Mouse (Mus musculus) mammary gland, adult 2 months (tissue): ENCODE measurements around the gene Gcnt3. TPM values are rescaled to one million over a fixed set of nuclear protein-coding genes. Genes with fewer than 3 reads are reported as not detected.

Experiments
- polyA plus RNA-seq: library from polyadenylated mRNA; depleted of rRNA; stranded (reverse); fragments of >200 nt; gene quantifications from 2 replicates; pipeline ENCODE4 v1.2.3, GENCODE M21; 2012; ENCODE audit warnings: low replicate concordance; rRNA removed

Gene Gcnt3
- not detected in 2 replicates for polyA plus RNA-seq

DNA sequence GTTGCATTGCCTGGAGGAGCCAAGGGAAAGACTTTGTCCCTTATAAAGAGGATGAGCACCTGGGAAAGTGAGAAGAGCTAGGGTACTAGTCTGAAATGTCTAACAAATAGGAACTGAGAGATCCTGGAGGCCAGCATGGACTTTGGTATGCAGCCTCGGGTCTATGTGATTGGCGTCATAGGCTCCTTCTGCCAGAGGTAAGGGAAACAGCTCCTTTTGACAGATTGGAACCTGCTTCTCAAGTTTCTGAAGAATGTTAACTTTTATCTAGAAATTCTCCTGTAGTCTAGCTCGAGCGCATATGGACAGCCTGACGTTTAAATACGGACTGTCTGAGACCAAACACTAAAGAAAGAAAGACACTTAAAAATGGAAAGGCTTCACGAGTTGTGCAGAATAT lies at the start of gene Gcnt3:
TSS of gene Gcnt3 (minus strand) at position 101 of the 400 bp plus-strand sequence.

DNA sequence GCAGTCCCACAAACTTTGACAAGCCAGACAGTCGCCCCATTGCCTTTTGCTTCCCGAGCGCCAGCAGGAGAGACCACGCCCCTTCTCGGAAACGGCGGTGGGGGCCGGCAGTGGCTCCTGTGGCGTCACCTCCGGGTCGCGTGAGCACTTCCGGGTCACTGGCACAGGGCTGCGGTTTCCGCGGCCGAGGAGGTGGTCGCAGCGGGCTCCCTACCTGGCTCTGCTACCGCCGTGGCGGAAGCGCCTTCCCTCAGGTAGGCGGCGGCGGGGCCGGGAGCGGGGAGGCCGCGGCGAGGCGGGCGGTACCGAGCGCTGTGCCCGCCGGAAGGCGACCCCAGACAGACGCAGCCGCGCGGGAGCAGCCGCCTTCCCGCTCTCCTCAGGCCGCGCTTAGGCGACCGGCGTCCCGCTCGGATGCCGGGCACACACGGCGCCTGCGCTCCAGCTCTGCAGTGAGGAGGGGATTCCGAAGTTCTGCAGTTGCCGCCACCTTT lies 25.4 kb downstream of the Gcnt3 start, which contains the start of gene Gtf2a2:
TSS of gene Gtf2a2 (plus strand) at position 143 of the 494 bp plus-strand sequence.

DNA sequence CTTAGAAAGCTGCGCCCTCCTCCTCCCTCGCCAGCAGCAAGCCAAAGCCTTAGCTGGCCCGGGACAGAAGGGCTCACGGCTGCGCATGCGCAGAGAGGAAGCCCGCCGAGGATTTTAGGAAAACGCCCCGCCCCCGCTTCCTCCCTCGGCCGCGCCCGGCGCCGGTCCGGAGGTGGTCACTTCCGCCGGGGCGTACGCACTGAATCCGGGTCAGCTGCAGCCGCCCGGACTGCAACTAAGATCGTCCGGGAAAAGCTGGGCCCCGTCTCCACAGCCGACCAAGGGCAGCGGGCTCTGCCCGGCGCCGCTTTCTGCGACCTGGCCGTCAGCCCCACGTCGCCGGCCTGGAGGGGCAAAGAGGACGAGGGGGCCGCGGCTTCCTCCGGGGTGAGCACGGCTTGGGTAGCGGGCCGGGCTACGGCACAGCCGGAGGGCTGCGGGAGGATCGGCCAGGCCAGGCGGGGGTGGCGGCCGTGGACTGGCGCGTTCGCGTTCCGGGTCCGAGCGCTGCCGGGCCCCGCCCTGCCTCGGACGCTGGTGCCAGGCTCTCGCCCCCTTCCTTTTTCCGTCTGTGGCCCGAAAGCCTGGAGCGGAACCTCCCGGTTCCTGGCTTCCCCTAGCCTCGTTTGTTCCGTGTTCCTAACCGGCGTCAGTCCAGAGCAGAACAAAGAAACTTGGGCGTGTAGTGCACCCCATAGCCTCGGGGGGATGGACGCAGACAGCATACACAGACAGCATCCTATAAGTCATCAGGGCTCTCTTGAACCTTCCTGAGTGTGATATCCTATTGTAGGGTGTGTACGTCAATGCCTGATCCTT lies 48.4 kb downstream of the Gcnt3 start, which contains the start of gene Bnip2:
TSS of gene Bnip2 (plus strand) at position 164 of the 819 bp plus-strand sequence.

Other genes with a start within 250 kb of the Gcnt3 start
- gene Bnip2, start 48.6 kb downstream of the Gcnt3 start, polyA plus RNA-seq = 19.1 and 35.9 TPM in 2 replicates
- gene Gtf2a2, start 25.5 kb downstream of the Gcnt3 start, polyA plus RNA-seq = 15.5 and 19.0 TPM in 2 replicates
- 0.24 and 0.37 TPM in 2 replicates for gene Fam81a, start 104.5 kb upstream of the Gcnt3 start, polyA plus RNA-seq
- gene Myo1e, start 169.3 kb upstream of the Gcnt3 start, polyA plus RNA-seq = 9.4 and 10.0 TPM in 2 replicates